Mouse (Mus musculus) left cerebral cortex, adult 8-10 months (tissue): ENCODE results near the gene Nktr. TPM values are rescaled to one million over a fixed set of nuclear protein-coding genes. Genes with fewer than 3 reads are reported as not detected.

Experiments
- DNase-seq, 2 experiments: peaks; one replicate each; pipeline ENCODE4 v3.0.0; 2022; ENCODE audit warnings: low spot score in 2 of 2
- total RNA-seq, 4 experiments: library from RNA; stranded (reverse); gene quantifications; 2 replicates each; pipeline ENCODE4 v1.2.4; 2022

Gene Nktr
- total RNA-seq, 4 experiments from 2014 or later: 89.5 to 103 (median 92.6) TPM

DNA sequence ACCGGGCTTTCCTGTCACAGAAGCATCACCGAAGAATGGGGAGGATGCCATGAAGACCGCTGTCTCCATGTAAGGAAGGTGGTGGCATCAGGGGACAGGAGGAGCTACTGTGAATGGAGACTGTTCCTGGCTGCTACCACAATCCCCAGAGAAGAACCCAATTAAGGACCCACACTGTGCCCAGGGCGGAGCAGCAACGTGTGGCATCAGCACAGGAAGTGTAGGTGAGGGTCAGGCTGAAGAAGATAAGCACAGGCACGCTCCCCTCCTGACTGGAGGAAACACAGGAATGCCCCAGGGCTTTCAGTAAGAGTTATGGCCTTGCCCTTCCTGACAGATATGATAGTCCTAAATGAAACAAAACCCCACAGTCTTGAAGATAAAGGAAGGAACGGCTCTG lies 83.8 kb downstream of the Nktr start:
- no peak for DNase-seq

Other genes starting within 250 kb of the Nktr start
- gene Cck, start 223.5 kb upstream of the Nktr start, total RNA-seq: 100 to 1,000 TPM; 514 to 621 (median 567) TPM
- 1 to 10 TPM; 1.2 to 4.4 (median 2.4) TPM for gene Lyzl4, start 77.1 kb upstream of the Nktr start, total RNA-seq
- 10 to 100 TPM; 20.8 to 23.8 (median 21.7) TPM for gene Vipr1, start 76.5 kb upstream of the Nktr start, total RNA-seq
- 10 to 100 TPM; 24.9 to 28.6 (median 26.6) TPM for gene Sec22c, start 13.7 kb upstream of the Nktr start, total RNA-seq
- 10 to 100 TPM; 77.1 to 81.7 (median 78.5) TPM for gene Ss18l2, start 8.8 kb upstream of the Nktr start, total RNA-seq
- 100 to 1,000 TPM in 3 of 4 experiments, 10 to 100 TPM in 1; 96.9 to 107 (median 105) TPM for gene Zfp651, start 40.2 kb downstream of the Nktr start, total RNA-seq
- 10 to 100 TPM in 1 of 4 experiments, 1 to 10 TPM in 3; 7.6 to 10.9 (median 8.8) TPM for gene Klhl40, start 58.4 kb downstream of the Nktr start, total RNA-seq
- gene Hhatl, start 73.3 kb downstream of the Nktr start, total RNA-seq: 10 to 100 TPM; 18.6 to 24.6 (median 23.2) TPM
- 1 to 10 TPM; 6.1 to 7.6 (median 6.5) TPM for gene Ccdc13, start 120.3 kb downstream of the Nktr start, total RNA-seq
- 100 to 1,000 TPM in 1 of 4 experiments, 10 to 100 TPM in 3; 86.5 to 102 (median 89.7) TPM for gene Higd1a, start 139.2 kb downstream of the Nktr start, total RNA-seq
- gene Ackr2, start 179.2 kb downstream of the Nktr start, total RNA-seq: 10 to 100 TPM in 1 of 4 experiments, 1 to 10 TPM in 3; 4.5 to 11.2 (median 5.5) TPM
- gene Cyp8b1, start 197.1 kb downstream of the Nktr start, total RNA-seq: not detected
- 1 to 10 TPM; 5.1 to 6.9 (median 6.5) TPM for gene Fam198a, start 231.8 kb downstream of the Nktr start, total RNA-seq